Mouse (Mus musculus): Measurements from ENCODE around the gene Pde4d.

Gene Pde4d

GRCm38 (mm10) chr13:109560261-109560660 is 1110.5 kb downstream of the Pde4d start:
- no peak for DNase-seq (ENCODE audit: low spot score in 2 of 2)

GRCm38 (mm10) chr13:109568638-109569468 is 1119.1 kb downstream of the Pde4d start:
- no peak for DNase-seq (ENCODE audit: low spot score in 2 of 2)

- no peak for DNase-seq (ENCODE audit: low spot score in 2 of 2)
Observed at GRCm38 (mm10) chr13:109569491-109569890, 1119.7 kb downstream of the Pde4d start.

GRCm38 (mm10) chr13:109576725-109577124 is 1127.0 kb downstream of the Pde4d start:
- no peak for DNase-seq (ENCODE audit: low spot score in 2 of 2)

- no peak for DNase-seq (ENCODE audit: low spot score in 2 of 2)
Observed at GRCm38 (mm10) chr13:109577454-109577853, 1127.7 kb downstream of the Pde4d start.

GRCm38 (mm10) chr13:109577901-109578300 is 1128.2 kb downstream of the Pde4d start:
- DNase-seq (ENCODE audit: low spot score in 2 of 2): no peak

- no peak for DNase-seq (ENCODE audit: low spot score in 2 of 2)
Observed at GRCm38 (mm10) chr13:109581284-109582070, 1131.7 kb downstream of the Pde4d start.

- DNase-seq (ENCODE audit: low spot score in 2 of 2): no peak
Observed at GRCm38 (mm10) chr13:109590048-109590447, 1140.3 kb downstream of the Pde4d start.

- DNase-seq (ENCODE audit: low spot score in 2 of 2): no peak
Observed at GRCm38 (mm10) chr13:109592192-109592797, 1142.5 kb downstream of the Pde4d start.

- DNase-seq (ENCODE audit: low spot score in 2 of 2): no peak
Observed at GRCm38 (mm10) chr13:109599711-109600110, 1150.0 kb downstream of the Pde4d start.

- no peak for DNase-seq (ENCODE audit: low spot score in 2 of 2)
Observed at GRCm38 (mm10) chr13:109604017-109604416, 1154.3 kb downstream of the Pde4d start.

GRCm38 (mm10) chr13:109605140-109605539 is 1155.4 kb downstream of the Pde4d start:
- no peak for DNase-seq (ENCODE audit: low spot score in 2 of 2)

GRCm38 (mm10) chr13:109609106-109609804 is 1159.5 kb downstream of the Pde4d start:
- no peak for DNase-seq (ENCODE audit: low spot score in 2 of 2)

- DNase-seq (ENCODE audit: low spot score in 2 of 2): peak; percentile 53 to 72
Observed at GRCm38 (mm10) chr13:109609805-109610187, 1160.0 kb downstream of the Pde4d start.

- DNase-seq (ENCODE audit: low spot score in 2 of 2): no peak
Observed at GRCm38 (mm10) chr13:109610772-109611171, 1161.0 kb downstream of the Pde4d start.

- no peak for DNase-seq (ENCODE audit: low spot score in 2 of 2)
Observed at GRCm38 (mm10) chr13:109615213-109615784, 1165.6 kb downstream of the Pde4d start.

- DNase-seq (ENCODE audit: low spot score in 2 of 2): no peak
Observed at GRCm38 (mm10) chr13:109615785-109616281, 1166.1 kb downstream of the Pde4d start.

- DNase-seq (ENCODE audit: low spot score in 2 of 2): no peak
Observed at GRCm38 (mm10) chr13:109619158-109619657, 1169.5 kb downstream of the Pde4d start.

- no peak for DNase-seq (ENCODE audit: low spot score in 2 of 2)
Observed at GRCm38 (mm10) chr13:109622207-109622606, 1172.5 kb downstream of the Pde4d start.

GRCm38 (mm10) chr13:109623201-109623600 is 1173.5 kb downstream of the Pde4d start:
- DNase-seq (ENCODE audit: low spot score in 2 of 2): no peak

- DNase-seq (ENCODE audit: low spot score in 2 of 2): no peak
Observed at GRCm38 (mm10) chr13:109624772-109625349, 1175.1 kb downstream of the Pde4d start.

Data from frontal cortex, postnatal 36 days (tissue).